Mouse (Mus musculus): ENCODE data around the gene Sdk2. TPM values are rescaled to one million over a fixed set of nuclear protein-coding genes. Genes with fewer than 3 reads are reported as not detected.

Gene Sdk2
- total RNA-seq, 2 experiments from 2014 or later, result 0.23 to 0.84 TPM

DNA sequence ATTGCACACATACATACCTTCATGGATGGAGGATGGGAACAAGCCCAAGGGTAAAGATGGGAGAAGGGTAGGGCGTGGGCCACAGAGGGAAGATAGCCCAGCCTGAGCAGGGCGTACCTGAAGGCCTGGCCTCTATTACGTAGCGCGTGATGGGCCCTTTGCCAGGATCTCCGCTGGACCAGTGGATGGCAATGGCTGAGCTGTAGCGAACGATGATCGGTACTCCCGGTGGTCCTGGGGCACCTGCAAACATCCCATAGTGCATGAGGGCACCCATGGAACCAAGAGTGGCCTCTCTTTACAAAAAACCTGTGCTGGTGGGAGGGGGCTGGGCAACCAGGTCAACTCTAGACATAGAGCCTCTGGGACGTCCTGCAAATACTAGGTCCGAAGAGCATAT is 266.8 kb downstream of the Sdk2 start:
- no peak overlapping the region for H3K27ac ChIP-seq
- intact Hi-C loops (cut with DNase I), result no loop called here
- DNase-seq, result no peak
- TF ChIP-seq CTCF (IDR thresholded peaks at IDR 0.05), result no peak
- no peak overlapping the region for H3K4me3 ChIP-seq

- DNase-seq, result no peak
- H3K4me3 ChIP-seq, result no peak overlapping the region
- no peak overlapping the region for H3K27ac ChIP-seq
- intact Hi-C loops (cut with DNase I), result no loop called here
- TF ChIP-seq CTCF (IDR thresholded peaks at IDR 0.05), result no peak
These were observed 267.8 kb downstream of the Sdk2 start for GRCm38 (mm10) chr11:113799041-113799447.

- intact Hi-C loops (cut with DNase I), result no loop called here
- no peak overlapping the region for H3K4me3 ChIP-seq
- DNase-seq, result no peak
- TF ChIP-seq CTCF (IDR thresholded peaks at IDR 0.05), result no peak
- H3K27ac ChIP-seq, result no peak overlapping the region
These were observed 268.8 kb downstream of the Sdk2 start for GRCm38 (mm10) chr11:113798011-113798410.

DNA sequence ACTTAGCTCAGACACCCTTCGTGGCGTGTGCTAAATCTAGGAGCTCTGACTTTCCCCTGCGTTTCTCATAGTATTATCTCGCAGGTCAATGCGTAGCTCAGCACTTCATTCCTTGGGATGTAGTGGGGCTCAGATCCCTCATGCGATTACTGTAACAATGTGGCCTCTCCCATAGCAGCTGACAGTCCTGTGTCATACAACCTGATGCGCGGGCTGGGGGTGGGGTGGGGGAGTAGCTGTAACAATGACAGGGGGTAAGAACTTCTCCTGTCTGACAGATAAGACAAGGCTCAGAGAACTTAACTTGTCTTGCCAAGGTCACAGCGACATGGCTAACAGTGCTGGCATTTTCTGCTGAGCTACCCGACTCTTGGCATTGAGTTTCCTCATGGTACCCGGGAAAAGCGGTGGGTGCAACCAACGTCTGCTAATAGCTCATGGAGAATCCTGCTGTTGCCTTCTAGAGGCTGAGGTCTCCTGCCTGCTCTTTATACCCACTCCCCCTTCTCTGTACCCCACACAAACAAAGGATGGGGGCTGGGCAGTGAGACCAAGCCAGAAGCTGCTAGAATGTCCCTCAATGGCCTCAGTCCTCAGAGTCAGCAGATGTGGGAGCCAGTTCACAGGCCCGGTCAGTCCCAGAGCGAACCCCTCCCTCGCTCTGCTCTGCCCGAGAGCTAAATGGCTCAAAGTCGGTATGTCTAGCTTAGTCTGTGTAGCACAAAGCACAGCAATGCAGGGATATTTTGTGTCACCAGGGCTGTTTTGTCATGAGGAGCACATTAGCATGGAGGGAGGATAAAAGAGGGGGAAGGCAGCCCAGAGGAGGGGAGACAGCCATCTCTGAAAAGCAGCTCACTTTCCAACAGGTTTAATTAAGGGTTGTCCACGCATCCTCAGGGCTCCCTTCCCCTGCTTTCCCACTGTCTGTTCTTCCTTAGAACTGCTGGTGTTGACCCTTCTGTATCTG is 269.5 kb downstream of the Sdk2 start:
- TF ChIP-seq CTCF (IDR thresholded peaks at IDR 0.05), result no peak
- peak; percentile 3 for DNase-seq
- Histone ChIP-seq H3K27ac (no peak overlapping the region), H3K4me3 (no peak overlapping the region)
- intact Hi-C loops (cut with DNase I), result no loop called here

- no peak for TF ChIP-seq CTCF (IDR thresholded peaks at IDR 0.05)
- DNase-seq, result no peak
- H3K4me3 ChIP-seq, result no peak overlapping the region
- intact Hi-C loops (cut with DNase I), result no loop called here
- no peak overlapping the region for H3K27ac ChIP-seq
These were observed 271.0 kb downstream of the Sdk2 start for GRCm38 (mm10) chr11:113795846-113796245.

GRCm38 (mm10) chr11:113791357-113792215 is 275.3 kb downstream of the Sdk2 start:
- intact Hi-C loops (cut with DNase I), result no loop called here
- TF ChIP-seq CTCF (IDR thresholded peaks at IDR 0.05), result no peak
- DNase-seq, result no peak
- Histone ChIP-seq H3K4me3 (no peak overlapping the region), H3K27ac (no peak overlapping the region; the same call in 1 of the 2 replicates)

DNA sequence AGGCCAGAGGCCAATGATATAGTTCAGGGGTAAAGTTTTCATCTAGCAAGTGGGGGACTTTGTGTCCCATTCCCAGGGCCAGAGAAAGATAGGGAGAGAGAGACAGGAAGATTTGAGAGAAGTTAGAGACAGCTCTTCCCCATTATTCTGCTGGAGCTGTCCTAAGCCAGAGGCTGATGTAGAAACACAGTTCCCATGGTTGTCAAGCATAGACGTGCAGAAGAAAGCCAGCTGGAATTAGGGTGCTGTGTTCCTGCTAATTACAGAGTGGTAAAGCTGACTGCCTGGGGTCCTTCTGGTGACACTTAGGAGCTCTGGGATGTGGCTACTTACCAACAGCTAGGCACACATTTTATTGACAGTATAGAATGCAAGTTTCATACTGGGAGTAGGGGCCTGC is 277.7 kb downstream of the Sdk2 start:
- no peak for TF ChIP-seq CTCF (IDR thresholded peaks at IDR 0.05)
- Histone ChIP-seq H3K4me3 (no peak overlapping the region), H3K27ac (peak overlapping the region; percentile 62)
- DNase-seq, result no peak
- intact Hi-C loops (cut with DNase I), result no loop called here

- no peak overlapping the region for H3K4me3 ChIP-seq
- no peak for DNase-seq
- no peak for TF ChIP-seq CTCF (IDR thresholded peaks at IDR 0.05)
- intact Hi-C loops (cut with DNase I), result no loop called here
- H3K27ac ChIP-seq, result peak overlapping the region; percentile 62
These were observed 278.6 kb downstream of the Sdk2 start for GRCm38 (mm10) chr11:113788183-113788789.

GRCm38 (mm10) chr11:113787432-113788182 is 279.2 kb downstream of the Sdk2 start:
- intact Hi-C loops (cut with DNase I), result no loop called here
- Histone ChIP-seq H3K27ac (no peak overlapping the region), H3K4me3 (no peak overlapping the region)
- DNase-seq, result no peak
- no peak for TF ChIP-seq CTCF (IDR thresholded peaks at IDR 0.05)

DNA sequence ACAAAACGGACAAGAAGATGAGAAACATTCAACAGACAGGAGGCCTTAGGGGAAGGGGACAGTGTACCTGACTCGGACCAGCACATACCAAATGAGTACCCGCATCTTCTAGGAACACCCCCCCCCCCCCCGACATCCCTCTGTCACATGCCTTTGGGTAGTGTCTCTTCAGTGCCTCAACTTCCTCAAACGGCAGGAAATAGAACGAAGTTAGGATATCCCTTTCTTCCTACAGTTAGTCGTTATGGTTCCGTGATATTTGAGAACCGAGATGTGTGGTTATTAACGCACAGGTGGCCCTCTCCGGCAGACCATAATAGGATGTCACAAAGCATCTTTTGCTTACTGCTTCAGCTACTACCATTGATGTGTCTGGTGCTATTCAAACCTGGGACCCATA is 279.8 kb downstream of the Sdk2 start:
- DNase-seq, result no peak
- intact Hi-C loops (cut with DNase I), result no loop called here
- Histone ChIP-seq H3K4me3 (no peak overlapping the region), H3K27ac (peak overlapping the region; percentile 84; the same call in 1 of the 2 replicates)
- TF ChIP-seq CTCF (IDR thresholded peaks at IDR 0.05), result no peak

- DNase-seq, result no peak
- no peak for TF ChIP-seq CTCF (IDR thresholded peaks at IDR 0.05)
- H3K4me3 ChIP-seq, result no peak overlapping the region
- peak overlapping the region; percentile 84 for H3K27ac ChIP-seq
- intact Hi-C loops (cut with DNase I), result no loop called here
These were observed 280.5 kb downstream of the Sdk2 start for GRCm38 (mm10) chr11:113786395-113786794.
